Mouse (Mus musculus): ENCODE results near the gene C1qtnf7. TPM values are rescaled to one million over a fixed set of nuclear protein-coding genes. Genes with fewer than 3 reads are reported as not detected.
A peak's percentile ranks its signal among the peaks of the same experiment; 100 is the strongest.

The C1qtnf7 gene
- polyA plus RNA-seq, 1 experiment from 2014 or later = 0.09 TPM

DNA sequence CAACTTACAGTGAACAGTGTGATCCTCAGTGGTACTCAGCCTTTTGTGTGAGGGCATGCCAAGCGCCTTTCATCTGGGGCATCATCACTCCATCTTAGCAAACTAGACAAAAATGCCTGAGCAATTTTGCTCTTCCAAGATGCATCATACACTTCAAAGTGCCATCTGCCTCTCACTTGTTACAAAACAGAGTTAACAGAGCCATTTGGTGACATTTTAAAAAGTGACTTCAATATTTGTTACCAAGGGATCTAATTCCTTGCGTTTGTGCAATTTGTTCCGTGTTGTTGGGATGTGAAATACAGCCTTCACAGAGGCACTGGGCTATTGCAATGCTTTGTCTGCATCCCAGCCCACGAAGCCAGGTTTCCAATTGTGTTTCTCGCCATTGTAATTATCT lies 42.1 kb downstream of the C1qtnf7 start:
- no peaks in the 10 kb centered on the region for H3K27me3 ChIP-seq
- ATAC-seq (no peak), DNase-seq (ENCODE audit: low read depth, low spot score) (no peak)
- in situ Hi-C loops (cut with MboI; ENCODE audit: low pct_unique_long_range_greater_than_20kb) = no loop called here
- ChIA-PET CTCF (interaction anchor here (1.1 to 1.2 kb wide), 3 partner anchors 16 to 134 kb away, joined by 3 to 4 read pairs (median 4); no protein-coding TSS in a partner anchor), POLR2A (no interaction called here)
- TF ChIP-seq CTCF (IDR thresholded peaks at IDR 0.05) = no peak

DNA sequence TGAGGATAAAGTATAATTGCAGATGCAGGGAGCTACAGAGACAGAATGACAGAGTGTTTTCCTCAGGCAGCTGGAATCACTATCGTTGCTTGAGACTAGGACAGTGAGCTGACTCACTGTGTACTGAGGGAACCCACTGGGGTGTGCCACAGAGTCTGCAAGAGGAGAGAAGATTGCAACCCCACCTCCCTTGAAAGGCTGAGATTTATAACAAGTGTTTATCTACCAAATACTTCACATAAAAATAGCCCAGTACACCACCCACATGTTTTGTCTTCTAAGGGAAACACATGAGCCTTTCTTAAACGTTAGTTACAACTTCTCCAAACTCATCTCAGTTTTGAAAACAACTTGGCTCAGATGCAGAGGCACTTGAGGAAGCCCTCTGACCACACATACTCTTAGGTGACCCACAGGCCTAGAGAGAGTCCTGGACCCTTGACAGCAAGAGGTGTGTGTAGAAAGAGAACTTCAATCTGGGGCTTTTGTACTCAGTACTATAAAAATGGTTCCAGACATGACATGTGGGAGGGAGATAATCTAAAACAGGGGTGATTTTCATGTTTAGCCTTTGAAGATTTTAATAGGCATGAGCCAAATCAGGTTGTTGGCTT lies 46.4 kb downstream of the C1qtnf7 start:
- ATAC-seq (peak; percentile 88), DNase-seq (ENCODE audit: low read depth, low spot score) (no peak)
- in situ Hi-C loops (cut with MboI; ENCODE audit: low pct_unique_long_range_greater_than_20kb) = no loop called here
- POLR2A ChIA-PET = no interaction called here
- CTCF ChIA-PET = interaction anchor here (0.7 to 2.1 kb wide), 2 partner anchors 22 to 139 kb away, joined by 3 to 8 read pairs; no protein-coding TSS in a partner anchor
- no peaks in the 10 kb centered on the region for H3K27me3 ChIP-seq
- TF ChIP-seq CTCF (IDR thresholded peaks at IDR 0.05) = no peak

DNA sequence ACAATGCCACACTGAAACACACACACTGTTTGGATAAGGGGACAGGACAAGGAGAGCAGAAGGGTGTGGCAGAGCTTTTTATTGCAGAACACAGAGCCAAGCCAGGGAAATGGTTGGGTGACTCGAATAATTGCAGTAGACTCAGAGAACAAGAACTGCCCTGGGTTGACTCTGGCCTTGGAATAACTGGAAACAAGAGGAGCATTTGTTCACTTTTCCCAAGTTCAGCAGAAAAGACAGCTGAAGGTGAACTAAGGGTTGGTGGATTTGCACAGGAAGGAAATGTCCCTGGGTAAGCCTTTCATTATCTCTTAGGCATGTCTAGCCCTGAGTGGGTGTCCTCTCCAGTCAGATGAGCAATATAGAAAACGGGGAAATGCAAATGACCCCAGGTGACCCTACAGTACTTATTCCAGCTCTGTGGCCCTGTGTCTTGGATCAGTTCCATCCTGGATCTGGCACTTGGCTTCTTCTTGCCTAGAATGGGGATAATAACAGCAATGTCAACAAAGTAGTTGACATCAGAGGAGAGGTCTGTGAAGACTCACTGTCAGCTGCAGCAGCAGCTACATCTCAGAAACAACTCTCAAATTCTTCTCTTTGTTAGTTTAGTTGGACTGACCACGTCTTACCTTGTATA lies 54.5 kb downstream of the C1qtnf7 start:
- no peak for TF ChIP-seq CTCF (IDR thresholded peaks at IDR 0.05)
- peak; percentile 61 for ATAC-seq
- POLR2A ChIA-PET = interaction anchor here (0.6 to 1.6 kb wide), 4 partner anchors 13 to 59 kb away, joined by 3 to 8 read pairs (median 4); no protein-coding TSS in a partner anchor
- in situ Hi-C loops (cut with MboI; ENCODE audit: low pct_unique_long_range_greater_than_20kb) = no loop called here
- CTCF ChIA-PET = interaction anchor here (0.8 to 7.5 kb wide), 8 partner anchors 13 to 147 kb away, joined by 3 to 46 read pairs (median 4); no protein-coding TSS in a partner anchor
- no peaks in the 10 kb centered on the region for H3K27me3 ChIP-seq
- no peak for DNase-seq (ENCODE audit: low read depth, low spot score)

DNA sequence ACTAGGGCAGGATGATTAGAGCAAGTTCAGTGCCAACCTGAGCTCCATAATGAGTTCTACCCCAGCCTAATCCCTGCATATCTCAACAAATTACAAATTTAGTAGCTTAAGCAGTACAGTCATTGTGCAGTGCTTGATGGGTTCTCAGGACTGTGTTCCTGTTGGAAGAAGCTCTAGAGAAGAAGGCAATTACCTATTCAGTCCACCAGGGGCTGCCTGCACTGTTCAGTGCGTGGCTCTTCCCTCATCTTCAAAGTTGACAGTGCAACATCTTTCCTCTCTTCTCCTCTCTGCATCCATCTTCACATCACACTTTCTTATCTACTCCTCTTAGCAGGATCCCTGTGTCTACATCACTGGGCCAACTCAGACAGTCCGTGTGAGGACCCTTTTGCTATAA lies 67.5 kb downstream of the C1qtnf7 start:
- DNase-seq (ENCODE audit: low read depth, low spot score) (no peak), ATAC-seq (no peak)
- no peaks in the 10 kb centered on the region for H3K27me3 ChIP-seq
- ChIA-PET CTCF (interaction anchor here (0.7 to 5.7 kb wide), 15 partner anchors 11 to 219 kb away, joined by 3 to 46 read pairs (median 3); no protein-coding TSS in a partner anchor), POLR2A (interaction anchor here (1.4 to 1.9 kb wide), 2 partner anchors 13 to 158 kb away, joined by 3 to 4 read pairs; no protein-coding TSS in a partner anchor)
- TF ChIP-seq CTCF (IDR thresholded peaks at IDR 0.05) = peak; percentile 68
- in situ Hi-C loops (cut with MboI; ENCODE audit: low pct_unique_long_range_greater_than_20kb) = no loop called here

DNA sequence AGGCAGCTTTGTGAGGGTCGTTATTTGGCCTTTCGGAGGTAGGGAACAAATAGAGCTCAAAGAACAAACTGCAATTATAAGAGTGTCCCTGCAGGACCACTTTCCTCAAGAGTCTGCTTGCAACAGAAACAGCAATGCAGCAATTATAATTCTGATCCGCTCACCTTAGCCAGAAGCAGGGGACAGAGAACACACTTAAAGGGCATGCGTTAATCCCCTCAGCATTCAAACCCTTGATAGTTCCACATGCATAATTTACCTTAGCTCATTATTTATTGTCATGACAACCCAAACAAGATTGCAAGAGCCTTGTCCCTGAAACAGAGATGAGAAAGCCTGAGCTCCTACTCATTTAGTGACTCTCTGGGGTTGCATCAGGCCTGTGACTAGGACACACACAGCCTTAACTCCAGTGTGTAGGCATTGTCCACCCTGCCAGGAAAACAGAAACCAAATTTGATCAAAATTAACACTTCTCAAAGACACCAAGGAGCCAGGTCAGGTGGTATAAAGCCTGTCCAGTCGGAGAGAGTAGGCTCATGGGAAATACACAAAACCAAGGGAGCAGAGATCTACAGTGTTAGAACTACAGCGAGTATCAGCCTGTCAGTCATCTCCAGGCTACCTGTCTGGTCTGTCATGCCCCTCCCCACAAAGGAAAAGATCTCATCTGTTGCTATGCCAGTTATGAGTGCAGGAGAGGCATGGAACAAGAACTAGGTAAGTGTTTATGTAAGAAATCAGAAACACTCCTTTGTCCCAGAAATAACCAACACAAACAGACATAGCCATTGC lies 68.2 kb downstream of the C1qtnf7 start:
- TF ChIP-seq CTCF (IDR thresholded peaks at IDR 0.05) = no peak
- POLR2A ChIA-PET = interaction anchor here (1.4 to 1.9 kb wide), 2 partner anchors 13 to 159 kb away, joined by 3 to 4 read pairs; no protein-coding TSS in a partner anchor
- no peak for ATAC-seq
- in situ Hi-C loops (cut with MboI; ENCODE audit: low pct_unique_long_range_greater_than_20kb) = no loop called here
- CTCF ChIA-PET = interaction anchor here (0.7 to 5.7 kb wide), 17 partner anchors 11 to 219 kb away, joined by 3 to 46 read pairs (median 3); no protein-coding TSS in a partner anchor
- H3K27me3 ChIP-seq = no peaks in the 10 kb centered on the region
- DNase-seq (ENCODE audit: low read depth, low spot score) = no peak

DNA sequence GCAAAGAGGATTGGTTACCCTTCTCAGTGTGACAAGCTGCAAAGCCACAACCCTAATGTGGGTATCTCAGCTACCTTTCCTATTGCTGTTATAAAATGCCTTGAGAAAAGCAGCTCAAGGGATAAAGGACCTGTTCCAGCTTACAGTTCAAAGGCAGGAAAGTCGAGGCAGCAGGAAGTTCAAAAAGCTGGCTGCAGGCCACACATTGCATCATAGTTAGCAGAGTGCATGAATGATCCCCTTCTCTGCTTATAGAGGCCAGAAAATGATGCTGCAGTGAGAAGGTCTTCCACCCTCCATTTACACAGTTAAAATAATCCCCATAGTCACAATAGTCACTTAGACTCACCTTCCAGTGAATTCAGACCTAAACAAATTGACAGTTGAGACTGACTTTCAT lies 69.1 kb downstream of the C1qtnf7 start:
- TF ChIP-seq CTCF (IDR thresholded peaks at IDR 0.05) = no peak
- H3K27me3 ChIP-seq = no peaks in the 10 kb centered on the region
- ATAC-seq (no peak), DNase-seq (ENCODE audit: low read depth, low spot score) (no peak)
- ChIA-PET POLR2A (no interaction called here), CTCF (interaction anchor here (0.8 to 5.7 kb wide), 8 partner anchors 13 to 1696 kb away, joined by 3 to 46 read pairs (median 4); no protein-coding TSS in a partner anchor)
- in situ Hi-C loops (cut with MboI; ENCODE audit: low pct_unique_long_range_greater_than_20kb) = no loop called here

DNA sequence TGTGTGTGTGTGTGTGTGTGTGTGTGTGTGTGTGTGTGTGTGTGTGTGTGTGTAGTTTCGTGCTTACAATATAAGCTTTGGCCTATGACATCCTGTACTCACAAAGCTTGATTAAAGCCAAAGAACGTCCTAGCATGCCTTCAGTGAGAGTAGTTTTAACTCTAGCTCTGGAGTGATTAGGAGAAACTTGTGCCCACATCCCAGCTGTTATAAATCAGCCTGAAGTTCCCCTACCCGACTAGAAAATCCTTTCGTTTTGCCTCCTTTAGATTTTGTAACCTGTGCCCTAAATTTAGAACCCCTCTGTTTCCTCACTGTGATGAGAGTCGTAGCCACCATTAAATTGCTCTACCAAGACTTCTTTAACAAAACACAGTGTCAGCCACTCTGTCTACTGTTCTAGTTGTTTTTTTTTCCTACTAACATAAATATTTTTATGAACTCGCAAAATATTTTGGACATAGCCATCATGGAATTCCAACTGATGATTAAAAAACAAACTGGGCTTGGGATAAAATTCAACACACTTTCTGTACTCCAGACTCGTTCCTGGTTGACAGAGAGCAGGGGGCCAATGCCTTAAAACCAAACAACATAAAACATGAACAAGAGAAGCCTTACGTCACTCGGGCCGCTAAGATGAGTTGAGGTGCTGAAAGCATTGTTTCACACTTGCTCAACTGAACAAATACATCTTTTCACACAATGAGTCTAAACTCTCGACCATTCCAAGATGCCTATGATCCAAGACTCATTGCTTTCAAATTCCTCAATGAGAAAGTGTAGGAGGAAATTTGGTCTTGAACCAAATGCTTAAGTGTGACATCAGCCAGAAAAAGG lies 70.3 kb downstream of the C1qtnf7 start:
- H3K27me3 ChIP-seq = no peaks in the 10 kb centered on the region

DNA sequence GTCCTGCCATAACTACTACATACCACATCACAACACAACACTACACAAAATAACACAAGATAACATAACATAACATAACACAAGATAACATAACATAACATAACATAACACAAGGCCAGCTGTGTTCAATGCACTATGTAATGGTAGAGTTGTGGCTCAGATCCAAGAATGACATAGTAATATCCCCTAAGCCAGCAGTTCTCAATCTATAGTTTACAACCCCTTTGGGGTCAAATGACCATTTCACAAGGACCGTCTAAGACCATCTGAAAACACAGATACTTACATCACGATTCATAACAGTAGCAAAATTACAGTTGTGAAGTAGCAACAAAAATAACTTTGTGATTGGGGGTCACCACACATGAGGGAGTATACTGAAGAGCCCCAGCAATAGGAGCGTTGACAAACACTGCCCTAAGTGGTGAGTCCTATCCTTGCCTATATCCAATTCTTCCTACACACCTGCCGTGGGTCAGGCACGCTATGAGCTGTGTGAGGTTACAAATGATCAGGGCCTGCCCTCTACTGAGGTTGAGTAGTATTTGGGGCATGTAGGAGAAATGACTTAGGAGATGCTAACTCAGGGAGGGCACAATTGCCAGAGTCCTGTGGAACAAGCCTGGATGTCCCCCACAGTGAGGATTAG lies 73.6 kb downstream of the C1qtnf7 start:
- POLR2A ChIA-PET = interaction anchor here (0.8 to 0.9 kb wide), 2 partner anchors 36 to 39 kb away, joined by 3 read pairs; no protein-coding TSS in a partner anchor
- H3K27me3 ChIP-seq = no peaks in the 10 kb centered on the region
- ATAC-seq (peak; percentile 20), DNase-seq (ENCODE audit: low read depth, low spot score) (no peak)
- CTCF ChIA-PET = interaction anchor here (0.6 to 2.6 kb wide), 13 partner anchors 8 to 197 kb away, joined by 3 to 17 read pairs (median 4); partner anchors contain the start of gene Cc2d2a
- peak; percentile 41 for TF ChIP-seq CTCF (IDR thresholded peaks at IDR 0.05)
- in situ Hi-C loops (cut with MboI; ENCODE audit: low pct_unique_long_range_greater_than_20kb) = no loop called here

More for the DNA sequence above, 70.3 kb downstream of the C1qtnf7 start:
- in situ Hi-C loops (cut with MboI; ENCODE audit: low pct_unique_long_range_greater_than_20kb) = no loop called here
- no peak for TF ChIP-seq CTCF (IDR thresholded peaks at IDR 0.05)
- CTCF ChIA-PET = interaction anchor here (1.2 to 5.7 kb wide), 3 partner anchors 14 to 1698 kb away, joined by 3 to 46 read pairs (median 7); no protein-coding TSS in a partner anchor
- no peak for DNase-seq (ENCODE audit: low read depth, low spot score)
- POLR2A ChIA-PET = interaction anchor here (0.6 kb wide), 1 partner anchor 11 kb away, joined by 3 read pairs; no protein-coding TSS in a partner anchor
- no peak for ATAC-seq

DNA sequence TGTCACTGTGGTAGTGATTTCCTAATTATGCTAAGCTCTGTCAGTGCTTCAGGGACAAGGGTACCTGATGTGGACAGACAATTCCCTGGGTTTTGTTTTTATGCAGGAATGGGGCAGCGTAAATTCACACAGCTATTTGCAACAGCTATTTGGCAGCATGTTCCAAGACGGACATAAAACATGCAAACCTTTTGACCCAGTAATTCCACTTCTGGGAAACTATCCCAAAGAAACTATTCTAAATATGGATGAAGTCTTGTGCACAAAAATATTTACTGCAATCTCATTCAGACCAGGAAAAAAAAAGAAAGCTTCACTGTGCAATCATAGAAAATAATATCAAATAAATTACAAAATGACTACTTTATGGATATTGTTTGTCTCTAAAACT lies 74.1 kb downstream of the C1qtnf7 start:
- DNase-seq (ENCODE audit: low read depth, low spot score) (no peak), ATAC-seq (peak; percentile 33)
- no peak for TF ChIP-seq CTCF (IDR thresholded peaks at IDR 0.05)
- H3K27me3 ChIP-seq = no peaks in the 10 kb centered on the region
- ChIA-PET CTCF (interaction anchor here (0.6 to 2.6 kb wide), 11 partner anchors 8 to 198 kb away, joined by 3 to 17 read pairs (median 4); partner anchors contain the start of gene Cc2d2a), POLR2A (interaction anchor here (0.8 kb wide), 1 partner anchor 36 kb away, joined by 3 read pairs; no protein-coding TSS in a partner anchor)
- in situ Hi-C loops (cut with MboI; ENCODE audit: low pct_unique_long_range_greater_than_20kb) = no loop called here

All from Patski (cell line).